Mouse (Mus musculus): ENCODE measurements around the gene Snap25.

Snap25 gene

DNA sequence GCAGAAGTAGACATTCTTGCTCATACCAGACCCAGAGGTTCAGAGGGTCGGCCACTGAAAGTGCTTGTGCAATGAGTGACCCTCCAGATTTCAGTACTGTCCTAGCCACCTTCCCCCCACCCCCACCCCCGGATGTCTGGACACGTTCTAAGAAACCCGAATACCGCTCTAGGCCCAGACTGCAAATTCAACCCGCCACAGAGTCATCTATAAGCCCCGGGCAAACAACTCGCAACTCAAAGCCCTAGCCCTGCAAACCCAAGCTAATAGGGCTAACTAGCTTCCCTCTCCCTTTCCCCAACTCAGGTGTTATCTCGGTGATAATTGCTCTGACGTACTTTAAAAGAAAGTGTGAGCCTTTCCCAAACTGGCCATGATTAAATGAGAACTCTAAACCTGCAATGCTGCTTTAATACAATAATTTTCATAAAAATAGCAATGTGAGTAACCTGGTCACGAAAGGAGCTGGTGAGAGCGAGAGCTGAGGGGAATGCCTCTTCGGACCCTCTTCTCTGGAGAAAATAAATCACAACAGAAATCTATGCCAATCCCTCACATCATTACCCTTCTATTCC is 725 bp upstream of the Snap25 start:
- DNase-seq (ENCODE audit: low spot score in 2 of 2): no peak

GRCm38 (mm10) chr2:136714008-136714411 is 757 bp downstream of the Snap25 start:
- no peak for DNase-seq (ENCODE audit: low spot score in 2 of 2)

- no peak for DNase-seq (ENCODE audit: low spot score in 2 of 2)
Measured at GRCm38 (mm10) chr2:136715531-136715930, 2.3 kb downstream of the Snap25 start.

DNA sequence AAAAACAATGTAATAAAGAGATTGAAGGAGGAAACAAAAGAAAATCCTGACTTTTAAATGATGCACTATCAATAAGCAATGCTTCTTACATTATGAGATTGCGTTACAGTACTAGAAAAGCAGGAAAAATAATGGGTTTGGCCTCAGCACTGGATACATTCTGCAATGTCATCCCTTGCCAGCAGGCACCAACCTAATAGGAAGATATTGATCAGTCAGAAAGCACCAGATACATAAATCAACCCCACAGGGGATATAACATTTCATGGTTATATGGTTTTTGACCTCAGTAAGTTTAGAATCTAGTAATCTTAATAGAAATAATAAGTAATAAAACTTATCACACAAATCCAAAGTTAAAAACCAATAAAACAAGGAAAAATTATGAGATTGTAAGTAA is 3.1 kb downstream of the Snap25 start:
- no peak for DNase-seq (ENCODE audit: low spot score in 2 of 2)

- DNase-seq (ENCODE audit: low spot score in 2 of 2): no peak
Measured at GRCm38 (mm10) chr2:136720235-136720634, 7.0 kb downstream of the Snap25 start.

DNA sequence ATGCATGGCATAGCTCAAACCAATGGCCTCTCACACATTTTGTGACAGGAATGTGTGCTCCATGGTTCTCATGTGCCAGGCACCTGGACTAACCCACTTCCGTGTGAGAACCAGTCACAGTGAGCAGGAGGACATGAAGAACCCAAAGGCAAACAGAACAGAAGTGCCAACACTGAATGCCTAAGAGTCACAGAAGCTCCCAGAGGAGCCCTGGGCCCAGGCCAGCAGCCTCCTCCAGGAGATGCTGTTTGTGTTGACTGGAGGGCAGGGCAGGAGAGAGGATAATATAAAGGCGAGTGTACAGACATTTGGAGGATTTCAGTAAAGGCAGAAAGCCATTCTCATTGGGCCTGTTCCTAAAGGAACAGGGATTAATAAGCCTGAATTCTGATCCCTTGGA is 25.0 kb downstream of the Snap25 start:
- DNase-seq (ENCODE audit: low spot score in 2 of 2): no peak

- DNase-seq (ENCODE audit: low spot score in 2 of 2): no peak
Measured at GRCm38 (mm10) chr2:136742230-136742629, 29.0 kb downstream of the Snap25 start.

DNA sequence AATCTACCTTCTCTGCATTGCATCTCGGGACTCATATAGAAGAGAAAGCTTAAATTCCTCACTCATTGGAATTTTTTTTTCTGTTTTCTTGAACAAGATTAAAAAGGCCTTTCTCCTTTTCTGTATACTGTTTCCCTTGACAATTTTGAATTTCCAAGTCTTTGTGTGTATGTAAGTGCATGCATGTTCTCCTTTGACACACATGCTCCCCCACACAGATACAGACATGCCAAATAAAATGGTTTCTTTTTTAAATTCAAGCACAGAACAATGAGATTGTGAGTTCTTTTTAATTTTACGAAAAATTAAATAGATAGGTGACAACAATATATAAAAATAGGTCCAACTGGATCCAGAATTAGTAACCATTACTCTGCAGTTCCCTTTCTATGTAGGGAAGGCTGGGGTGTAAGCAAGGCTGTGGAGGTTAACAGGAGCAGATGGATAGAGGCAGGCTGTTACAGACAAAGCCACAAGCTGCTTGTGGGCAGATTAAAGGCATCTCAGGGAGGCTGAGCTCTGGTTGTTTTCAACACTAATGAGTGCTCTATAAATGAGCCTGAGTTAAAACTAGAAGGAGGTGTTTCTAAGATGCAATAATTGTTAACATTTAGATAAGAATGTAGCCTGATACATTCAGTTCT is 31.6 kb downstream of the Snap25 start:
- no peak for DNase-seq (ENCODE audit: low spot score in 2 of 2)

- DNase-seq (ENCODE audit: low spot score in 2 of 2): no peak
Measured at GRCm38 (mm10) chr2:136745327-136745994, 32.2 kb downstream of the Snap25 start.

GRCm38 (mm10) chr2:136753682-136754081 is 40.4 kb downstream of the Snap25 start:
- no peak for DNase-seq (ENCODE audit: low spot score in 2 of 2)

DNA sequence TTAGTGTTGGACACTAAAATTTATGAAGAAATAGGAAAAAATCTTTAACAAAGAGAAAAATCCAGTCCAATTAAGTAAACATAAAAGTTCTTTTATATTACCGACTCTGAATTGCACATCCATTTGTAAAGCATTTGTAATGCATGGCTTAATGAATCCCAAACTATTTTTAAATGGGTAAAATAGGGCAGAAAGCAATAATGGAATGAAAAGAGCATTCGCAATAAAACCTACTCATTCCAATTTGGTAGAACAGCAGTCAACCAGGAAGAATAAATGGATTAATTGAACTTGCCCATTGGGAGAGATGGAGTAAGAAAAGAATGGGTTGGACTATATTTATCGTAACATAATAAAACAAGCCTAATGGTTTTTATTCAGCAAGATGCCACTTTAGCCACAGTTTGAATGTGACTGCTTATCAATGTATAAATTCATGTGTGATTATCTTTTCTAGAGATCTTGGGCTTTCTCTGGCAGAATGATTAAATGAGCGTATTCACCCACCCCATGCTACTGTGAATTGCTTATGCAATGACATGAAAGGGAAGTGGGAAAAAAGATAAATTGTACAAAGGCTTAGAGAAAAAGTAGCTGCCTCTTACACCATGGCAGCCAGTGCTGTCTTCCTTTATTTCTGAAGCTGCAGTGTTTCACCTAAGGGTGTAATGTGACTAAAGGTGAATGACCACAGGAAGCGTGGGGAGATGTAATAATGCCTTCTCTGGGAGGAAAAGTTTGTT is 45.7 kb downstream of the Snap25 start:
- DNase-seq (ENCODE audit: low spot score in 2 of 2): no peak

DNA sequence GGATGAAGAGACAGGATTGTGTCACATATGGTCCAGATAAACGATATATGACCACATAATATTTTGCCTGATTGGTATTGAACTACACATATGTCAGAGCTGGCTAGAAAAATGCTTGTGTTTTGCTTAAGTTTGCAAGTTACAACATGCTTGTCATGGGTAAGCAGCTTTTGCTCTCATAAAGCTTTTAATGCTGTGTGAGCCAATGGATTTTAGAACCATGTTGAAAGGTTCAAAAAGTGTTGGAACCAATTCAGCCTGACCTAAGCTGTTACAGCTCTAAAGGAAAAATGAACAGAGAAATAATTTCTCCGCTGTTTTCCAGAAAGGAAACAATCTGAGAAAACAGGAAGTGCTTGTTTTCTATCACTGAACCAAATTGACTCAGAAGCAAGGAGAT is 64.9 kb downstream of the Snap25 start:
- DNase-seq (ENCODE audit: low spot score in 2 of 2): no peak

- no peak for DNase-seq (ENCODE audit: low spot score in 2 of 2)
Measured at GRCm38 (mm10) chr2:136778674-136779073, 65.4 kb downstream of the Snap25 start.

DNA sequence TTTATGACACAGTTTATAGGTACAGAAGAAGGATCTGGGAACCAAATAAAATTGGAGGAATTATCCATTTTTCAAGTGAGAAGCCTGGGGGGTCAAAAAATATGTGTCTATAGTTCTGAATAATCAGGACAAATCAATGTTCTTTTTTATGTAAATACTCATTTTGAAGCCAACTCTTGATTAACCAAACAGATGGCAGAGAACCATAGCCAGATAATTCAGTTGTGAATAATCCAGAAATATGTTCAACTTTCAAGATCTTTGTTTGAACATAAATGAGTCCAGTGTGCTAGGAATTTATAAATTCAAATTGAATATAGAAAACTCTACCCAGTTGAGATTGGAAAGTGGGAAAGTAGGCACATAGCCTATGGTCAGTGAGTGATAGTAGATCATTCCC is 67.0 kb downstream of the Snap25 start:
- DNase-seq (ENCODE audit: low spot score in 2 of 2): no peak

- no peak for DNase-seq (ENCODE audit: low spot score in 2 of 2)
Measured at GRCm38 (mm10) chr2:136784310-136784709, 71.1 kb downstream of the Snap25 start.

GRCm38 (mm10) chr2:136788379-136788778 is 75.1 kb downstream of the Snap25 start:
- DNase-seq (ENCODE audit: low spot score in 2 of 2): no peak

GRCm38 (mm10) chr2:136796518-136796917 is 83.3 kb downstream of the Snap25 start:
- DNase-seq (ENCODE audit: low spot score in 2 of 2): no peak

- DNase-seq (ENCODE audit: low spot score in 2 of 2): no peak
Measured at GRCm38 (mm10) chr2:136798887-136799430, 85.7 kb downstream of the Snap25 start.

GRCm38 (mm10) chr2:136801102-136801501 is 87.8 kb downstream of the Snap25 start:
- no peak for DNase-seq (ENCODE audit: low spot score in 2 of 2)

GRCm38 (mm10) chr2:136802076-136802475 is 88.8 kb downstream of the Snap25 start:
- DNase-seq (ENCODE audit: low spot score in 2 of 2): no peak

DNA sequence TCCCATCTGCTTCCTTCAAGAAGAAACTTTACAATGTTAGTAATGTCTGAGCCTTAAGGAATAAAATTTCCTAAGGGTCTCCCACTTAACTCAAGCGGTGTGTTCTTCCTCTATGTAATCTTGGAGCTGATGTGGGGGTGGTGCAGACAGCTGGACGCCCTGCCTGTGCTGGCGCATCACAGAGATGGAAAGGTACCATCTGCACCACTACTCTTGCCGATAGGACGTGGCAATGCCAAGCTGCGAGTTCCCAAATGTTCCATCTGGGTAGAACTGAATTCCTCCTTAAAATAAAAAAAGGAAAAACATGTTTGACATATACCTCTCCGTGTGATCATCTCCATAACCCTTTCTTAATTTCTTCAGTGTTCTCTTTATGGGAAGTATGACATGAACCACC is 89.9 kb downstream of the Snap25 start:
- no peak for DNase-seq (ENCODE audit: low spot score in 2 of 2)

GRCm38 (mm10) chr2:136807992-136808726 is 94.9 kb downstream of the Snap25 start:
- no peak for DNase-seq (ENCODE audit: low spot score in 2 of 2)

Measured in natural killer cell, adult 2 months (primary cell).